Mouse (Mus musculus) limb, embryonic 10.5 days (tissue): Measurements from ENCODE around the gene Ptpn6. TPM values are rescaled to one million over a fixed set of nuclear protein-coding genes. Genes with fewer than 3 reads are reported as not detected.
"Not testable (repeated sequence)": the region's sequence is repeated elsewhere in the genome, so short reads cannot be mapped to it uniquely, and the experiment has no call there.

Experiments
- DNase-seq: peaks from one replicate; pipeline ENCODE4 v3.0.0-alpha.2; 2017; ENCODE audit warnings: low spot score
- H3K27ac ChIP-seq: fragments of 300-500 bp; sonication (generic); 2 replicates; pipeline ENCODE4 v1.5.1; 2016; ENCODE audit warnings: mild to moderate bottlenecking
- H3K27me3 ChIP-seq: fragments of 300-500 bp; sonication (generic); 2 replicates; pipeline ENCODE4 v1.6.1; 2016; ENCODE audit warnings: low read depth, mild to moderate bottlenecking; ENCODE audit not compliant: poor library complexity, severe bottlenecking
- H3K36me3 ChIP-seq: fragments of 300-500 bp; sonication (generic); 2 replicates; pipeline ENCODE4 v1.6.1; 2016; ENCODE audit warnings: mild to moderate bottlenecking, moderate library complexity
- H3K4me1 ChIP-seq: fragments of 300-500 bp; sonication (generic); 2 replicates; pipeline ENCODE4 v1.6.1; 2016
- H3K4me3 ChIP-seq: fragments of 300-500 bp; sonication (generic); 2 replicates; pipeline ENCODE4 v1.5.1; 2016; ENCODE audit warnings: mild to moderate bottlenecking, moderate library complexity
- H3K9me3 ChIP-seq: fragments of 300-500 bp; sonication (generic); replicated peaks from 2 replicates; pipeline ENCODE4 v1.6.1; 2016; ENCODE audit warnings: mild to moderate bottlenecking
- WGBS: fragments of 180-500 bp; shearing (Covaris S2); methylation state at CpG from one replicate; pipeline ENCODE4 v1.1.7; 2016; 5-methylcytosine and 5-hydroxymethylcytosine counted together
- polyA plus RNA-seq: library from polyadenylated mRNA; unstranded; fragments of >200 nt; fragmentation: Nextera tagmentation; extraction: Ambion mirVana; gene quantifications from 2 replicates; pipeline ENCODE4 v1.2.1, GENCODE M21; 2016

Gene Ptpn6
- polyA plus RNA-seq, 1 experiment from 2014 or later = 7.6 TPM

GRCm38 (mm10) chr6:124698751-124699150 is 39.8 kb downstream of the Ptpn6 start:
- H3K27me3 ChIP-seq = no peaks in the 10 kb centered on the region
- WGBS = 85% methylated on average over 6 of the region's 6 CpGs
- H3K4me3 ChIP-seq = no peak overlapping the region
- H3K27ac ChIP-seq = no peak overlapping the region
- peaks cover 62% of the 10 kb centered on the region for H3K36me3 ChIP-seq
- no peak for DNase-seq
- peaks cover 8% of the 10 kb centered on the region for H3K4me1 ChIP-seq
- H3K9me3 ChIP-seq = no peaks in the 10 kb centered on the region

GRCm38 (mm10) chr6:124696441-124697150 is 41.9 kb downstream of the Ptpn6 start:
- Histone ChIP-seq H3K27me3 (no peaks in the 10 kb centered on the region), H3K9me3 (no peaks in the 10 kb centered on the region), H3K4me3 (no peak overlapping the region), H3K27ac (no peak overlapping the region), H3K36me3 (peaks cover 40% of the 10 kb centered on the region), H3K4me1 (peaks cover 15% of the 10 kb centered on the region)
- no peak for DNase-seq
- 93% methylated on average over 7 of the region's 7 CpGs for WGBS

- Histone ChIP-seq H3K4me3 (no peak overlapping the region), H3K27ac (peak overlapping the region; percentile 2; the same call in 1 of the 2 replicates), H3K36me3 (peaks cover 18% of the 10 kb centered on the region), H3K9me3 (no peaks in the 10 kb centered on the region), H3K27me3 (no peaks in the 10 kb centered on the region), H3K4me1 (peaks cover 15% of the 10 kb centered on the region)
- WGBS = 87% methylated on average over 15 of the region's 15 CpGs
- DNase-seq = no peak
Measured at GRCm38 (mm10) chr6:124694166-124694955, 44.2 kb downstream of the Ptpn6 start.

GRCm38 (mm10) chr6:124693243-124693981 is 45.1 kb downstream of the Ptpn6 start:
- Histone ChIP-seq H3K9me3 (no peaks in the 10 kb centered on the region), H3K4me3 (no peak overlapping the region), H3K27ac (no peak overlapping the region), H3K27me3 (no peaks in the 10 kb centered on the region), H3K4me1 (peaks cover 15% of the 10 kb centered on the region), H3K36me3 (peaks cover 11% of the 10 kb centered on the region; the same call in 1 of the 2 replicates)
- 83% methylated on average over 15 of the region's 15 CpGs for WGBS
- no peak for DNase-seq

GRCm38 (mm10) chr6:124690517-124690916 is 48.0 kb downstream of the Ptpn6 start:
- Histone ChIP-seq H3K4me1 (peaks cover 15% of the 10 kb centered on the region), H3K27ac (no peak overlapping the region), H3K4me3 (no peak overlapping the region), H3K27me3 (no peaks in the 10 kb centered on the region), H3K9me3 (no peaks in the 10 kb centered on the region), H3K36me3 (0 out of 2 replicates have a peak, but pooled peaks cover 3% of the 10 kb centered on the region)
- DNase-seq = no peak
- 95% methylated on average over 3 of the region's 3 CpGs for WGBS

GRCm38 (mm10) chr6:124689011-124689410 is 49.5 kb downstream of the Ptpn6 start:
- H3K27me3 ChIP-seq = no peaks in the 10 kb centered on the region
- no peaks in the 10 kb centered on the region for H3K9me3 ChIP-seq
- WGBS = 91% methylated on average over 3 of the region's 3 CpGs
- H3K4me3 ChIP-seq = no peak overlapping the region
- H3K4me1 ChIP-seq = peaks cover 10% of the 10 kb centered on the region
- no peaks in the 10 kb centered on the region for H3K36me3 ChIP-seq
- H3K27ac ChIP-seq = no peak overlapping the region
- DNase-seq = no peak

DNA sequence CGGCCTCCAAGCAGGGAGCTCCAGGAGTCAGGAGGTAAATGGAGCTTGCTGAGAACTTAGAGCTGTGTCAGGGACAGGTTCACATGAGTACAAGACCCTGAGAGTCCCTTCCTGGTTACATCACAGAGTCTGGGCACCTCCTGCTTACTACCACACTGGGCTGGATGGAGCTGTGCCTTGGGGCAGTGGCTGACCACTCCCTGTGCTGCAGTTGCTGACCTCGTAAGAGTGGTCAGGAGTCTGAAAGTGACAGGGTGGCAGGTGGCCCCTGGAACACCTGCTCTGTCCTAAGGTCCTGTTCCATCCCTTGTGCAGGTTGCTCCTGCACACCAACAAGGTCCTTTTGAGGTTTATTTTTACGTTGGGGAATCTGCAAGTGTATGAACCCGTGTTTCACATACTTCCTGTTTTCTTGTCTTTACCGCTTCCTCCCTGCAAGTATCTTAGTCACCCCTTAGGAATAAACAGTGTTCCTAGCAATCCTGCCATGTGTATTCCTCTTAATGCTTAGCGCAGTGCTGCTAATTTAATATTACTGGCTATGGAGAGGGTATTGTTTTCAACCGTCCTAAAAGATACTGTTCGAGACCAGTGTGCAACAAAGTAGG is 50.3 kb downstream of the Ptpn6 start:
- Histone ChIP-seq H3K27me3 (no peaks in the 10 kb centered on the region), H3K9me3 (no peaks in the 10 kb centered on the region), H3K4me3 (no peak overlapping the region), H3K27ac (no peak overlapping the region), H3K4me1 (0 out of 2 replicates have a peak, but pooled peaks cover 2% of the 10 kb centered on the region), H3K36me3 (no peaks in the 10 kb centered on the region)
- 82% methylated on average over 8 of the region's 8 CpGs for WGBS
- no peak for DNase-seq

DNA sequence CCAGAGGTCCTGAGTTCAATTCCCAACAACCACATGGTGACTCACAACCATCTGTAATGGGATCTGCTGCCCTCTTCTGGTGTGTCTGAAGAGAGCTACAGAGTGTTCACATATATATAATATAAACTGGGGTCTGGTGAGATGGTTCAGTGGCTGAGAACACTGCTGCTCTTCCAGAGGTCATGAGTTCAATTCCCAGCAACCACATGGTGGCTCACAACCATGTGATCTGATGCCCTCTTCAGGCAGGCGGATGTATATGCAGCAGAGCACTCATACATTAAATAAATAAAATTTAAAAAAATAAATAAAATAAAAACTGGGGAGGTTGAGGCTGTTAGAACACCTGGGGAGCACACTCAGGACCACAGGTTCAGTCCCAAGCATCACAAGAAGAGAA is 51.9 kb downstream of the Ptpn6 start:
- not testable (repeated sequence) for H3K9me3 ChIP-seq, DNase-seq, H3K36me3 ChIP-seq, H3K27ac ChIP-seq, H3K27me3 ChIP-seq, H3K4me3 ChIP-seq, H3K4me1 ChIP-seq
- WGBS = 77% methylated on average over 1 of the region's 1 CpGs

GRCm38 (mm10) chr6:124685606-124686386 is 52.7 kb downstream of the Ptpn6 start:
- no peak overlapping the region for H3K27ac ChIP-seq
- no peaks in the 10 kb centered on the region for H3K27me3 ChIP-seq
- no peaks in the 10 kb centered on the region for H3K36me3 ChIP-seq
- H3K9me3 ChIP-seq = no peaks in the 10 kb centered on the region
- H3K4me3 ChIP-seq = no peak overlapping the region
- no peaks in the 10 kb centered on the region for H3K4me1 ChIP-seq
- 92% methylated on average over 12 of the region's 12 CpGs for WGBS
- DNase-seq = no peak

DNA sequence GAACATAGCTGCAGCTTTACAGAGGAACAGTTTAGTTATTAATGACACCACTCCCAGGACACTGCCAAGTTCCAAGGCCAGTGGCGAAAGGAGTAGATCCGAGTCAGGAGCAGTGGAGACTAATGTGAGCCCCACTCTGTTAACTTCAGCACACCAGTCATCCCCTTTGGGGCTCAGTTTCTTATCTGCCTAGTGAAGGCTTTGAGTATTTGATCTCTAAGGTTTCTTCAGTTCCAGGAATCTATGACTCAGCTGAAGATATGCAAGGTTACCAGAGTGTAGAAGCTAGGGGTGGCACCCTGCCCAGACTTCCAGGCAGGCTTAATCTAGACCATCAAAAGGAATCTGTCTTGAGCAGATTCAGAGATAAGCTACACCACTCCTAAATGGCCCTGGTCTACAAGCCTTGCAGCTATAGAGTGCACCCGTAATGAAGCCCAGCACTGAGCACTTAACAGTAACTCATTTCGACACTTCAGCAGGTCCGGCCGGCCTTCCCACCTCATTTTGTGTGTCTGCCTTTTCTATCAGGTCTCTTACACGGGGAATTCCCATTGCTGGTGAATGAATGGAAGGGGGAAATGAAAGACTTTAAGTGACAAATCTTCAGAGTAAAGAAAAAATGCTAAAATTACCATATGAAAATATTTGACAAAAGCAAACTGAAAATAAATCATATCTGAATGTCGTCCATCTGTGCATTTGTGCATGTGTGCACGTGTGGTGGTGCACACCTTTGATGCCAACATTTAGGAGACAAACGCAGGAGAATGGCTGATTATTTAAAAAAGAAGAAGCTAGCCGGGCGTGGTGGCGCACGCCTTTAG is 54.7 kb downstream of the Ptpn6 start:
- no peak for DNase-seq
- Histone ChIP-seq H3K4me1 (no peaks in the 10 kb centered on the region), H3K27ac (no peak overlapping the region), H3K9me3 (no peaks in the 10 kb centered on the region), H3K27me3 (no peaks in the 10 kb centered on the region), H3K36me3 (no peaks in the 10 kb centered on the region), H3K4me3 (no peak overlapping the region)
- 75% methylated on average over 14 of the region's 14 CpGs for WGBS

GRCm38 (mm10) chr6:124682291-124682690 is 56.2 kb downstream of the Ptpn6 start:
- not testable (repeated sequence) for H3K9me3 ChIP-seq, H3K4me3 ChIP-seq, DNase-seq, H3K36me3 ChIP-seq, H3K27me3 ChIP-seq, H3K4me1 ChIP-seq, H3K27ac ChIP-seq
- 91% methylated on average over 6 of the region's 6 CpGs for WGBS
